Mouse (Mus musculus): Measurements from ENCODE around the gene Fscn2.
A peak's percentile ranks its signal among the peaks of the same experiment; 100 is the strongest.

DNA sequence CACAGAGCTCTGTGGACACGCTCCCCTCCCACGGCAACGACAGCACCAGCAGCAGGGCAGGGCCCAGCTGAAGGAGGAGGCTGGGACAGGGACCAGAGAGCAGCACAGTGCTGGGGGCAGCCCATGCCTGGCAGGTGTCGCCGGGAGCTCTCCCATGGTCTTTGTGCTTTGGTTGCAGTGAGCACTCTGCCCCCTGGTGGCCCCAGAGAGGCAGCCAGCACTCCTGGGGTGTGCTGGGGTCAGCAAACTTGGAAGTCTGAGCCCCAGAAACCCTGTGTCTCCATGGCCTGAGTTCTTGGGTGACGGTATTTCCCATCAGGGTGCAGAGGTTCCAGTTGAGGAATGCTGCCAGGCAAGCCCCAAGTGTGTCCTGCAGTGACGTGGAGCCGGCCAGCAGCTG, 8.3 kb downstream of the Fscn2 start:
- TF ChIP-seq CTCF (IDR thresholded peaks at IDR 0.05; ENCODE audit: low read depth) (peak; percentile 90), EP300 (optimal IDR thresholded peaks at IDR 0.05) (no peak)

Data from stomach, postnatal 0 days (tissue).